Mouse (Mus musculus) bone marrow, adult 2 months (tissue): Measurements from ENCODE around the gene Olfr1387.

Source experiments
- CTCF ChIP-seq: fragments of 200-500 bp; IDR thresholded peaks from 2 replicates; pipeline ENCODE4 v1.5.1; 2011; ENCODE audit warnings: low read length, control low read depth; ENCODE audit not compliant: control insufficient read depth, insufficient read depth
- POLR2A ChIP-seq: fragments of 200-500 bp; IDR thresholded peaks from 2 replicates; pipeline ENCODE4 v1.6.1; 2011; ENCODE audit warnings: low read depth, mild to moderate bottlenecking, control low read depth, low read length, borderline replicate concordance; ENCODE audit not compliant: control insufficient read depth

- TF ChIP-seq CTCF (no peak), POLR2A (no peak)
Measured at GRCm38 (mm10) chr11:49455043-49455442, at the start of gene Olfr1387.
